Mouse (Mus musculus): ENCODE results near the gene Frat1. TPM values are rescaled to one million over a fixed set of nuclear protein-coding genes. Genes with fewer than 3 reads are reported as not detected.
A peak's percentile ranks its signal among the peaks of the same experiment; 100 is the strongest.

Gene Frat1
- polyA plus RNA-seq, 1 experiment, result 13.2 TPM

DNA sequence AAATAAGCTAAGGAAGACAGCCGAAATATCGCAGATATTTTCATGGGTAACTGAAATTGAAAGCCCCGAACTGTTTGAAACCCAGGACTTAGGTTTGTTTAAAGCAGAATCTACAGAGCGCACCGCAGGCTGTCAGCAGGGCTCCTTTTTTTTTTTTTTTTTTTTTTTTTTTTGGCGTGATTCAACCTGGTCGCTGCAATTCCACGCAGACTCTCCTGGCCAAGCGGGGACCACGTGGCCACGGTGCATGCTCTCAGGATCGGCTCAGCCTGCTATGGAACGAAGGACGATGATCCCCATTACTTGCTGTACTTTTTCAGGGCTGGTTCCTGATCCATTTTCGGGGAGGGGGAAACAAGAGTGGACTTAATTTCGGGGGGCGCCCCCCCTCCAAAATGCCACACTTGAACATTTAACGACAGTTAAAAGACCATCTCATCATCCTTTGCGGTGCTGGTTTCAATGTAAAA is 1.4 kb downstream of the Frat1 start:
- H3K4me1 ChIP-seq (ENCODE audit: control insufficient read depth, insufficient read depth, low read length), result peaks cover 10% of the 10 kb centered on the region
- H3K4me3 ChIP-seq (replicated peaks; ENCODE audit: insufficient read depth, low read depth, low read length), result peak overlapping the region; percentile 72
- under 1% methylated on average over 19 of the region's 19 CpGs for WGBS
- peak overlapping the region; percentile 78; the same call in 1 of the 2 replicates for H3K27ac ChIP-seq (ENCODE audit: insufficient read depth, low read length)
- TF ChIP-seq CTCF (IDR thresholded peaks at IDR 0.05; ENCODE audit: borderline replicate concordance, insufficient read depth, low read depth, low read length), result no peak
- no peak for TF ChIP-seq POLR2A (IDR thresholded peaks at IDR 0.05; ENCODE audit: borderline replicate concordance, insufficient read depth, low read length)
- no peaks in the 10 kb centered on the region for H3K27me3 ChIP-seq (ENCODE audit: control insufficient read depth, insufficient read depth, low read length)
- DNase-seq, result peak; percentile 55 to 66

DNA sequence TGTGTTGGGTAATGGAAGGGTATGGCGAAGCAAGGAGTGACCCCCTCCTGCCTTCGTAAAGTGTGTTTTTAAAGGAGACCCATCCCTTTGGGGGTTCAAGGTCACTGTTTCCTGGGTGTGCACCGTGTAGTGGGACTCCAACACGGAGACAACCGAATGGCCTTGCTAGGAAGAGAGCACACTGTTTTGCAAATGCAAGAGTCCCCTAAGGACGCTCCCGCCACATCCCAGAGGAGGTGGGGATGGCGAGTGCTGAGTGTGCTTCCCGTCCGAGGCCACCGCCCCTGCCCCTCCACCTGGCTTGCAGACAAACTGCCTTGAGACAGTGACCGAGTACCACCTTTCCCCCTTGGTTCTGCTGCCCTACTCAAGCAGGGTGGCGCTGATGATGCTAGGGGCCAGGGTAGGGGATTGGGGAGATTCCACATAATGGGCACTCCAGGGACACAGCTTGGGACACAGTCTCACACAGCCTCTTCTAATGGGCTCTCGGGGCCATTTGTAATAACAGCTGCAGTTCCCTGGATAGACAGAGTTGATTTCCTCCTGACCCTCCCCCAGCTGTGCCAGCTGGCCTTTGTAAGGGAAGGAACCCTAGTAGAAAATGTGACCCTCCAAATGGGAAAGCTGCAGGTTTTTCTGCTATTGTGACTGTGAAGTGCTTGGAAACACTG is 2.1 kb downstream of the Frat1 start:
- peak in 1 of 2 experiments; percentile 24 for DNase-seq
- TF ChIP-seq POLR2A (IDR thresholded peaks at IDR 0.05; ENCODE audit: borderline replicate concordance, insufficient read depth, low read length), result no peak
- TF ChIP-seq CTCF (IDR thresholded peaks at IDR 0.05; ENCODE audit: borderline replicate concordance, insufficient read depth, low read depth, low read length), result no peak
- WGBS, result 28% methylated on average over 14 of the region's 14 CpGs
- H3K27me3 ChIP-seq (ENCODE audit: control insufficient read depth, insufficient read depth, low read length), result no peaks in the 10 kb centered on the region
- no peak overlapping the region for H3K27ac ChIP-seq (ENCODE audit: insufficient read depth, low read length)
- H3K4me1 ChIP-seq (ENCODE audit: control insufficient read depth, insufficient read depth, low read length), result peaks cover 10% of the 10 kb centered on the region
- peak overlapping the region; percentile 72 for H3K4me3 ChIP-seq (replicated peaks; ENCODE audit: insufficient read depth, low read depth, low read length)

DNA sequence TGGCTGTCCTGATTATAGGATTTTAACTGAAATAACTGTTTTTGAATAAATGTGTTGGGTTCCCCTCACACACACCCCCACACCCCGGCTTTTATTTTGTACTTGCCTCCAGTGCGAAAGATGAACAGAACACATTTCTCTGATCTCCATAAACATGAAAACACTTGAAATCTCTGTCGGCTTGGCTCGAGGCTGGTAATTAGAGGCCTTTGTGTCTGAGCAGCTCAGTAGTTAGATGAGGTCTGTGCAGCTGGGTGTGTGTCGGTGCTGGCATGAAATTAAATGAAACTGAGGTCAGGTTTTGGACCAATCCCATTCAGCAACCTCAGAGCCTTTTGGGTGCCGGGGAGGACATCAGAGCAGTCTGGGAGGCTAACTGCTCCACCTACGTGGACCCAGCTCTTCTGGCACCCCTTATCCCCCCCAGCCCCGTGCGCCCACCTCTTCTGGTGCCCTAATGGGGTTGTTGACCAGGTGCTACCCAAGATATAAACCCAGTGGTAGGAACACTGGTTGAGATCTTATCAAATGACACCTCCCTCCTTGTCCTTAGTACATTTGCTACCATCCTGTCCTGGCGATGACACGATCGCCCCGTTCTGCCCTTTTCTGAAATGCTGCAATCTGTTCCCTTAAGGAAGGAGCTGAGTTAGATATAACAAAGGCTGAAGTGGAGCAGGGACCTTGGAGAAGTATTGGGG is 2.9 kb downstream of the Frat1 start:
- no peak overlapping the region for H3K27ac ChIP-seq (ENCODE audit: insufficient read depth, low read length)
- WGBS, result 70% methylated on average over 13 of the region's 13 CpGs
- no peak overlapping the region for H3K4me3 ChIP-seq (replicated peaks; ENCODE audit: insufficient read depth, low read depth, low read length)
- no peaks in the 10 kb centered on the region for H3K27me3 ChIP-seq (ENCODE audit: control insufficient read depth, insufficient read depth, low read length)
- no peak for DNase-seq
- TF ChIP-seq POLR2A (IDR thresholded peaks at IDR 0.05; ENCODE audit: borderline replicate concordance, insufficient read depth, low read length) (no peak), CTCF (IDR thresholded peaks at IDR 0.05; ENCODE audit: borderline replicate concordance, insufficient read depth, low read depth, low read length) (no peak)
- H3K4me1 ChIP-seq (ENCODE audit: control insufficient read depth, insufficient read depth, low read length), result peaks cover 10% of the 10 kb centered on the region

DNA sequence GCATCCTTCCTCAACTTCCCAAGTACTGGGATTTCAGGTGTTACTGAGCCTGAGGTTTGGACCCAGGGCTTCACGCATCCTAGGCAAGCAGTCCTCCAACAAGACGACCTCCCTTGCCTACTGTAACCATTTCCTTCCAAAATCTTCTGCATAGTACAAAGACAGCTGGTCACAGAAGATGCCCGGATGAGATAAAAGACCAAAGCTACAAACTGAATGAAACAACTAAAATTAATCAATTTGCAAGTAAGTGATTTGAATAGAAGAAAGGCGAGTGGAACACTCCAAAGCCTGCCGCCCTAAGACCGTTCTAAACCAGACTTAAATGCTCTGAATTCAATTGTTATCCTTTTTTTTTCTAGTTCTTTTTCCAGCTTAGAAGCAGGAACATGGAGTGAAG is 5.6 kb downstream of the Frat1 start:
- H3K27ac ChIP-seq (ENCODE audit: insufficient read depth, low read length), result no peak overlapping the region
- no peak for DNase-seq
- no peak overlapping the region for H3K4me3 ChIP-seq (replicated peaks; ENCODE audit: insufficient read depth, low read depth, low read length)
- 69% methylated on average over 6 of the region's 6 CpGs for WGBS
- no peak for TF ChIP-seq POLR2A (IDR thresholded peaks at IDR 0.05; ENCODE audit: borderline replicate concordance, insufficient read depth, low read length)
- TF ChIP-seq CTCF (IDR thresholded peaks at IDR 0.05; ENCODE audit: borderline replicate concordance, insufficient read depth, low read depth, low read length), result no peak
- H3K27me3 ChIP-seq (ENCODE audit: control insufficient read depth, insufficient read depth, low read length), result no peaks in the 10 kb centered on the region
- H3K4me1 ChIP-seq (ENCODE audit: control insufficient read depth, insufficient read depth, low read length), result peaks cover 10% of the 10 kb centered on the region

DNA sequence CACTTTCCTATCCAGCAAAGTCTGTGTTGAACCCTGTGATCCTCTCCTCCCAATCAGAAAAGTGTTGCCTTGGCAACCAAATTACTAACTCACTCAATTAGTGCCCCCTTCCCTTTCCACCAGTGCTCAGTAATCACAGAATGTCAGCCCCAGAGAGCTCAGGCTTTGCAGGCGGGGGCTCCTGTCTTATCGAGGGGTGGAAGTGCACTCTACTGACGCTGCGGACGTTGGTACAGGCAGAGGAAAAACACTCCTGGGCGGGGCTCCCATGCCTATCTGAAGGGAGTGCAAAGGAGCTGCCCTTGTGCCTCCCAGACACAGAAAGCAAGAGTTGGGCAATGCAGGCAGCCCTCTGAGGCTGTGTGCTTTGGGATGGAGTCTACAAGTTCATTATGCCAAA is 6.0 kb downstream of the Frat1 start:
- Histone ChIP-seq H3K27me3 (ENCODE audit: control insufficient read depth, insufficient read depth, low read length) (no peaks in the 10 kb centered on the region), H3K4me3 (replicated peaks; ENCODE audit: insufficient read depth, low read depth, low read length) (no peak overlapping the region), H3K4me1 (ENCODE audit: control insufficient read depth, insufficient read depth, low read length) (peaks cover 10% of the 10 kb centered on the region), H3K27ac (ENCODE audit: insufficient read depth, low read length) (no peak overlapping the region)
- no peak for TF ChIP-seq POLR2A (IDR thresholded peaks at IDR 0.05; ENCODE audit: borderline replicate concordance, insufficient read depth, low read length)
- no peak for DNase-seq
- WGBS, result 21% methylated on average over 6 of the region's 6 CpGs

DNA sequence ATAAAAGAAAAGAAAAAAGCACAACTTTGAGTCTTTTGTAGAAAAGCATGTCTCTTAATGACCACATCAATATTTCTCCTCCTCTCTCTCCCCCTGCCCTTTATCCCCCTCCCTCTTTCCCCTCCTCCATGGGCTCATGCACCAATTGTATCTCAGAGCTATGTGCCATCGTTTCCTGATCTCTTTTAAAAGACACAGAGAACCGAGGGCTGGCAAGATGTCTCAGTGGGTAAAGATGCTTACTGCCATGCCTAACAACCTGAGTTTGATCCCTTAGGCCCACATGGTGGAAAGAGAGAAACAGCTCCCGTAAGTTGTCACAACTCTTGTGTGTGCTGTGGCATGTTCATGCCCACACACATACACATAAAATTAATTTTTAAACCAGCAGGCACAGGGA is 6.9 kb downstream of the Frat1 start:
- H3K27me3 ChIP-seq (ENCODE audit: control insufficient read depth, insufficient read depth, low read length), result no peaks in the 10 kb centered on the region
- DNase-seq, result no peak
- no peak overlapping the region for H3K27ac ChIP-seq (ENCODE audit: insufficient read depth, low read length)
- 48% methylated on average over 3 of the region's 3 CpGs for WGBS
- H3K4me1 ChIP-seq (ENCODE audit: control insufficient read depth, insufficient read depth, low read length), result peaks cover 12% of the 10 kb centered on the region
- H3K4me3 ChIP-seq (replicated peaks; ENCODE audit: insufficient read depth, low read depth, low read length), result no peak overlapping the region
- no peak for TF ChIP-seq POLR2A (IDR thresholded peaks at IDR 0.05; ENCODE audit: borderline replicate concordance, insufficient read depth, low read length)
- TF ChIP-seq CTCF (IDR thresholded peaks at IDR 0.05; ENCODE audit: borderline replicate concordance, insufficient read depth, low read depth, low read length), result no peak

DNA sequence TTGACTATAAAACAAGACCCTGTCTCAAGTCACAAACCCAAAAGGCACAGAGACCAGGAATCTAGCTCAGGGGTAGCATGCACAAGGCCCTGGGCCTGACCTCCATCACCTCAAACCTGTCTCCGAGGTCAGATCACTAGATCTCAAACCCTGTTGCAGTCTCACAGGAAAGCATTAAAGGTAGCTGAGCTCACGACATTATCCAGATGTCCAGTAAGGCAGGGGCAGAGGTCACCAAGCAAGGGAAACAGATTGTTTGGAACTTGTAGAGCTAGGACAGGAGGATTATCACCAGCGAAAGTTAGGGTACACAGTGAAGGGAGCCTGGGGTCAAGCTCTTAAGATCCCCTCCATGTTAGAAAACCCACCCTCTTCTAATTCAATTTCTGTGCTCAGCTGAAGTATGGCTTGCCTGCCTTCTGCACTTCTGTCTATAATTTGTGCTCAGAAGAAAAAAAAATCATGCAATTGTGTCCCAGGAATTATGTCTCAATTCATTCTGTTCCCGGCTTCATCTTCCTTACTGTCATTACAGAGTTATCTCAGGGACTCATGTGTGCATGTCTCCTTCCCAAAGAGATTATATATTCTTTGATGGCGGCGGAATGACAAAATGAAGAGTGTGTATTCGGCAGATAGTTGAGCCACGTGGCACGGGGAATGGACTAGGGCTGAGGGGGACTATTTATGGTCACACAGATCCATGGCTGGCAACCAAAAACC is 7.6 kb downstream of the Frat1 start:
- Histone ChIP-seq H3K27me3 (ENCODE audit: control insufficient read depth, insufficient read depth, low read length) (no peaks in the 10 kb centered on the region), H3K27ac (ENCODE audit: insufficient read depth, low read length) (no peak overlapping the region), H3K4me1 (ENCODE audit: control insufficient read depth, insufficient read depth, low read length) (peaks cover 10% of the 10 kb centered on the region), H3K4me3 (replicated peaks; ENCODE audit: insufficient read depth, low read depth, low read length) (no peak overlapping the region)
- DNase-seq, result no peak
- TF ChIP-seq POLR2A (IDR thresholded peaks at IDR 0.05; ENCODE audit: borderline replicate concordance, insufficient read depth, low read length), result no peak
- 86% methylated on average over 9 of the region's 9 CpGs for WGBS

DNA sequence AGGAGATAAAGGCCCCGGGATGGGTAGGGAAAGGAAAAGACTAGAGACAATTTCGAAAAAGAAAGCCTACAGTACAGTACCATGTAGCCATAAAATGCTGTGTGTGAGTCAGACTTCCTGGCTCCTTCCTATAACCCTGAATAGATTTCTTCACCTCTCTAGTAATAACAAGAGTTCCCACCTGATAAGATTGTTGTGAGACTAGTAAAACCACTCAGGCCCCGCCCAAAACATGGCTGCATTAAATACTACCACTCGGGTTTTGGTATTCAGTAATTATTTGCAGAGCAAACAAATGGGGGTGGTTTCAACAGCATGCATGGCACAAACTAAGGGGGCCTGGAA is 8.1 kb downstream of the Frat1 start:
- H3K4me3 ChIP-seq (replicated peaks; ENCODE audit: insufficient read depth, low read depth, low read length), result no peak overlapping the region
- H3K4me1 ChIP-seq (ENCODE audit: control insufficient read depth, insufficient read depth, low read length), result peaks cover 8% of the 10 kb centered on the region
- 78% methylated on average over 4 of the region's 4 CpGs for WGBS
- no peaks in the 10 kb centered on the region for H3K27me3 ChIP-seq (ENCODE audit: control insufficient read depth, insufficient read depth, low read length)
- no peak overlapping the region for H3K27ac ChIP-seq (ENCODE audit: insufficient read depth, low read length)
- TF ChIP-seq CTCF (IDR thresholded peaks at IDR 0.05; ENCODE audit: borderline replicate concordance, insufficient read depth, low read depth, low read length), result no peak
- no peak for DNase-seq

All from cerebellum, adult 2 months (tissue).